Mouse (Mus musculus) central nervous system, embryonic 11.5 days (tissue): ENCODE data around the gene Usp16. TPM values are rescaled to one million over a fixed set of nuclear protein-coding genes. Genes with fewer than 3 reads are reported as not detected.

Experiments used
- polyA plus RNA-seq: library from polyadenylated mRNA; depleted of rRNA; stranded (reverse); fragments of >200 nt; gene quantifications from 2 replicates; pipeline ENCODE4 v1.2.3, GENCODE M21; 2012; rRNA removed

Usp16 gene
- polyA plus RNA-seq = 38.8 and 60.1 TPM in 2 replicates

DNA sequence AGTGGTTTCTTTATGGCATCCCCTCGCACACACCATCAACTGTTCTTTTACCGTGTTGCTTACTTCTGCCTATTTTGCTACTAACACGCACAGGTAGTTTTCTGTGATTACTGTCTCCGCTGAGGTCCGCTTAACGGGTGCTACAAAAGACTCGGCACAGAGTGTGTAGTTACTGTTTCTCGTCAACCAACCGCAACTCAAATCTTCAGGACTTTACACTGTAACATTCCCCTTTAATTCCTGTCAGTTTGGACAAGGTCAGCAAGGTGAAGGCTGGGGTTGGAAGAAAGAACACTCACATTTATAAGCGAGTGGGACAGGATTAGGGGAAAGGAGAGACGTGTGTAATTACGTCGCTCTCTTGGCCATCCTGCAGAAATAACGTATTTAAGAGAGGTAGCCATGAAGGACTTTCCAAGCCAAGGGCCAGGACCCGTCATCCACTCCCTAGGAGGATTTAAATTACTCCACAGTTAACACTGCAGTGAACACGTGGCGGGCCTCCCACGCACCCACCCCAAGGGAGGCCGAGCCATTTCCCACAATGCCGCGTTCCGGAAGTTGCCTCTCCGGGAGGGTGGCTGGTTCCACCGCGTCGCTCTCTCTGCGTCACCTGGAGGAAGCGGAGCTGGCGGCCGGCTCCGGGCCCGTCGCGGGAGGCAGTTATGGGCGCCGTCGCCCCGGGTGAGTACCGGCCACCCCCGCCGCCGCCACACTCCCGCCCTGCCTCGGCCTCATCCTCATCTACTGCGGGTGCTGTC lies at the start of gene Usp16:
Gene Usp16, plus strand, starts transcription at position 285 of the 761 bp plus-strand sequence.

DNA sequence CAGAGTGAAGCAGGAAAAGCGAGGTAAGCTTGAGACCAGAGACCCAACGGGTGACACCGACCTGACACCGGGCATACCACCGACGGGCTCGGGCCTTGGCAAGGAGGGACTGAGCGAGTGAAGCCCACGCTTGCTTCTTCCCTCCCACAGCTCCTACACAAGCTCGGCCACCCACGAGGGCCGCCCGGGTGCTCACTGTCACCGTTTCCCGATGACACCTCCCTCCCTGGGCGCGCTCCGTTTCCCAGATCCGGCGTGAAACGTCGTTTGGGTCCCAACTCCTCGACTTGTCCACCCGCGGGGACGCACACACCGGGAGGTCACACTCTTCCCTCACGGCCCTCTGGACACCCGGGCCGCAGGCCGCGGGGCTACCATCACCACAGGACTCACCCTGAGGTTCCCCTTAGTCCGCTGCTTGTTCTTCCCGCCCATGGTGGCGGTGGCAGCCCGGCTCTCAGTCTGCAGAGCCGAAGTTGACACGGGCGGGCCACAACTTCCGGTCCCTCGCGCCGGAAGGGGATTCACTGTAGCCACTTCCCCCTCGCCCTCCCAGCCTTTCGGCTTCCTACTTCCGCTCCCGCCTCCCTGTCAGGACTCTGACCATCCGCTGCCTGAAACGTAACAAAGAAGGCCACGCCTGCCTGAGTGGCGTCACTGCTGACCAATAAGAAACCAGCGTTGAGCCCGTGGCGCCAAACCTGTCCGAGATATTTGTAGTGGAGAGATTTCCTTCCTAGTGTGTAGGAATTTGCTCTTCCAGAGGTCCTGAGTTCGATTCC lies 22.3 kb upstream of the Usp16 start, which contains the start of gene Ltn1:
Gene Ltn1, minus strand, starts transcription at position 580 of the 782 bp plus-strand sequence.

GRCm38 (mm10) chr16:87440184-87440686 lies 14.3 kb upstream of the Usp16 start, which contains the start of gene Rwdd2b:
TSS of gene Rwdd2b (minus strand) at chr16:87440573.

GRCm38 (mm10) chr16:87495716-87496447 lies 41.4 kb downstream of the Usp16 start, which contains the start of gene Cct8:
TSS of gene Cct8 (minus strand) at chr16:87495873.

Other genes starting within 250 kb of the Usp16 start
- 17.0 and 21.6 TPM in 2 replicates for gene N6amt1, start 100.5 kb upstream of the Usp16 start, polyA plus RNA-seq
- gene Ltn1, start 22.1 kb upstream of the Usp16 start, polyA plus RNA-seq = 13.7 and 18.7 TPM in 2 replicates
- 8.0 and 9.5 TPM in 2 replicates for gene Rwdd2b, start 14.1 kb upstream of the Usp16 start, polyA plus RNA-seq
- 328 and 344 TPM in 2 replicates for gene Cct8, start 41.2 kb downstream of the Usp16 start, polyA plus RNA-seq
- gene Map3k7cl, start 98.6 kb downstream of the Usp16 start, polyA plus RNA-seq = 0.10 and 0.36 TPM in 2 replicates
- gene Bach1, start 244.2 kb downstream of the Usp16 start, polyA plus RNA-seq = 27.0 and 28.9 TPM in 2 replicates